Mouse (Mus musculus) embryonic fibroblast, embryonic 13.5 days (primary cell): ENCODE data around the gene Fam160a1. TPM values are rescaled to one million over a fixed set of nuclear protein-coding genes. Genes with fewer than 3 reads are reported as not detected.

Experiments used
- H3K27ac ChIP-seq: 2 replicates; pipeline ENCODE4 v1.5.1; 2012; ENCODE audit warnings: low read length, control low read depth, inconsistent platforms; ENCODE audit not compliant: insufficient read depth
- H3K4me1 ChIP-seq: 2 replicates; pipeline ENCODE4 v1.6.1; 2011; ENCODE audit warnings: low read length; ENCODE audit not compliant: control insufficient read depth, insufficient read depth
- H3K4me3 ChIP-seq: 2 replicates; pipeline ENCODE4 v1.5.1; 2011; ENCODE audit warnings: mild to moderate bottlenecking, control low read depth, low read length; ENCODE audit not compliant: insufficient read depth
- CTCF ChIP-seq: IDR thresholded peaks from 2 replicates; pipeline ENCODE4 v1.5.1; 2011; ENCODE audit warnings: mild to moderate bottlenecking, control low read depth, low read length, moderate library complexity, borderline replicate concordance; ENCODE audit not compliant: insufficient read depth
- POLR2A ChIP-seq: IDR thresholded peaks from 2 replicates; pipeline ENCODE4 v1.6.1; 2011; ENCODE audit warnings: low read depth, mild to moderate bottlenecking, control low read depth, low read length, moderate library complexity
- polyA plus RNA-seq: library from polyadenylated mRNA; stranded (reverse); fragments of >200 nt; gene quantifications from 2 replicates; pipeline ENCODE4 v1.2.4, GENCODE M21; 2011; ENCODE audit warnings: low read depth; ENCODE audit not compliant: missing spikeins, insufficient read length

Fam160a1 gene
- polyA plus RNA-seq, 1 experiment: 3.4 TPM

GRCm38 (mm10) chr3:85853715-85854114 lies 36.6 kb upstream of the Fam160a1 start:
- TF ChIP-seq CTCF: no peak
- TF ChIP-seq POLR2A: no peak
- Histone ChIP-seq H3K4me3 (no peak overlapping the region), H3K27ac (no peak overlapping the region), H3K4me1 (no peaks in the 10 kb centered on the region)

- H3K27ac ChIP-seq: no peak overlapping the region
- TF ChIP-seq CTCF: no peak
- no peak for TF ChIP-seq POLR2A
- H3K4me3 ChIP-seq: no peak overlapping the region
- no peaks in the 10 kb centered on the region for H3K4me1 ChIP-seq
Measured at GRCm38 (mm10) chr3:85850079-85850478, 33.0 kb upstream of the Fam160a1 start.

GRCm38 (mm10) chr3:85846316-85846715 lies 29.2 kb upstream of the Fam160a1 start:
- no peak overlapping the region for H3K4me3 ChIP-seq
- no peak for TF ChIP-seq CTCF
- no peak for TF ChIP-seq POLR2A
- no peak overlapping the region for H3K27ac ChIP-seq
- no peaks in the 10 kb centered on the region for H3K4me1 ChIP-seq

- Histone ChIP-seq H3K4me1 (no peaks in the 10 kb centered on the region), H3K27ac (no peak overlapping the region), H3K4me3 (no peak overlapping the region)
- no peak for TF ChIP-seq CTCF
- TF ChIP-seq POLR2A: no peak
Measured at GRCm38 (mm10) chr3:85845341-85845740, 28.2 kb upstream of the Fam160a1 start.

GRCm38 (mm10) chr3:85842881-85843218 lies 25.8 kb upstream of the Fam160a1 start:
- Histone ChIP-seq H3K4me1 (no peaks in the 10 kb centered on the region), H3K4me3 (no peak overlapping the region), H3K27ac (no peak overlapping the region)
- no peak for TF ChIP-seq CTCF

GRCm38 (mm10) chr3:85842177-85842880 lies 25.2 kb upstream of the Fam160a1 start:
- no peak overlapping the region for H3K27ac ChIP-seq
- H3K4me3 ChIP-seq: no peak overlapping the region
- no peak for TF ChIP-seq CTCF
- TF ChIP-seq POLR2A: no peak
- H3K4me1 ChIP-seq: no peaks in the 10 kb centered on the region

- no peaks in the 10 kb centered on the region for H3K4me1 ChIP-seq
- TF ChIP-seq POLR2A (no peak), CTCF (no peak)
- H3K4me3 ChIP-seq: no peak overlapping the region
- no peak overlapping the region for H3K27ac ChIP-seq
Measured at GRCm38 (mm10) chr3:85841454-85842176, 24.5 kb upstream of the Fam160a1 start.

- H3K4me1 ChIP-seq: no peaks in the 10 kb centered on the region
- no peak overlapping the region for H3K4me3 ChIP-seq
- TF ChIP-seq POLR2A: no peak
- no peak for TF ChIP-seq CTCF
- no peak overlapping the region for H3K27ac ChIP-seq
Measured at GRCm38 (mm10) chr3:85833627-85834026, 16.5 kb upstream of the Fam160a1 start.

GRCm38 (mm10) chr3:85832490-85833155 lies 15.5 kb upstream of the Fam160a1 start:
- Histone ChIP-seq H3K27ac (no peak overlapping the region), H3K4me1 (no peaks in the 10 kb centered on the region; the same call in 1 of the 2 replicates), H3K4me3 (no peak overlapping the region)
- TF ChIP-seq POLR2A (no peak), CTCF (no peak)

GRCm38 (mm10) chr3:85831785-85832184 lies 14.7 kb upstream of the Fam160a1 start:
- TF ChIP-seq CTCF (no peak), POLR2A (no peak)
- no peaks in the 10 kb centered on the region; the same call in 1 of the 2 replicates for H3K4me1 ChIP-seq
- no peak overlapping the region for H3K4me3 ChIP-seq
- H3K27ac ChIP-seq: no peak overlapping the region

GRCm38 (mm10) chr3:85829047-85829446 lies 12.0 kb upstream of the Fam160a1 start:
- TF ChIP-seq POLR2A: no peak
- TF ChIP-seq CTCF: no peak
- H3K4me3 ChIP-seq: no peak overlapping the region
- no peak overlapping the region for H3K27ac ChIP-seq
- H3K4me1 ChIP-seq: no peaks in the 10 kb centered on the region; the same call in 1 of the 2 replicates
